Mouse (Mus musculus): ENCODE measurements at regions not wholly inside any gene's neighbourhood (a gene's known extent, or its start where the extent isn't known, plus 50 kb on each side); places are given as distances from the start of the nearest gene placed in this dataset.
A peak's percentile ranks its signal among the peaks of the same experiment; 100 is the strongest.

DNA sequence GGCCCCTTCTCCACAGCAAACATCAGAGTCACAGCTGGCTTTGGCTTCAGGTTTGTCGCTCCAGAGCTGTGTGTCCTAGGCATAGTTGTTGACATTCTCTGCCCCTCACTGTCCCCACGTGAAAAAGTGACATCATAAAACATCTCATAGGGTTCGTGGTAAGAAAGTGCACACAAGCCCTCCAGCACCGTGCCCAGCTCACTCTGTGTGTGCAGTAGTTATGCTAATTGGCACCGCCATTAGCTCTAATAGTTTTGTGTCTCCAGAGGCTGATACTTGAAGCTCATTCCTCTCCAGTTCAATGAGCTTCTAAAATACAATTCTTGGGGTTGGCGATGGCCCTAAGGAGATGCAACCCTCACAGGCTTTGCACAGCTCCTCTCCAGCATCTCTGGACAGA lies 69.4 kb upstream of the Il12b start:
- no peak for DNase-seq (ENCODE audit: low read depth in 1 of 2, low spot score in 2 of 2)

DNA sequence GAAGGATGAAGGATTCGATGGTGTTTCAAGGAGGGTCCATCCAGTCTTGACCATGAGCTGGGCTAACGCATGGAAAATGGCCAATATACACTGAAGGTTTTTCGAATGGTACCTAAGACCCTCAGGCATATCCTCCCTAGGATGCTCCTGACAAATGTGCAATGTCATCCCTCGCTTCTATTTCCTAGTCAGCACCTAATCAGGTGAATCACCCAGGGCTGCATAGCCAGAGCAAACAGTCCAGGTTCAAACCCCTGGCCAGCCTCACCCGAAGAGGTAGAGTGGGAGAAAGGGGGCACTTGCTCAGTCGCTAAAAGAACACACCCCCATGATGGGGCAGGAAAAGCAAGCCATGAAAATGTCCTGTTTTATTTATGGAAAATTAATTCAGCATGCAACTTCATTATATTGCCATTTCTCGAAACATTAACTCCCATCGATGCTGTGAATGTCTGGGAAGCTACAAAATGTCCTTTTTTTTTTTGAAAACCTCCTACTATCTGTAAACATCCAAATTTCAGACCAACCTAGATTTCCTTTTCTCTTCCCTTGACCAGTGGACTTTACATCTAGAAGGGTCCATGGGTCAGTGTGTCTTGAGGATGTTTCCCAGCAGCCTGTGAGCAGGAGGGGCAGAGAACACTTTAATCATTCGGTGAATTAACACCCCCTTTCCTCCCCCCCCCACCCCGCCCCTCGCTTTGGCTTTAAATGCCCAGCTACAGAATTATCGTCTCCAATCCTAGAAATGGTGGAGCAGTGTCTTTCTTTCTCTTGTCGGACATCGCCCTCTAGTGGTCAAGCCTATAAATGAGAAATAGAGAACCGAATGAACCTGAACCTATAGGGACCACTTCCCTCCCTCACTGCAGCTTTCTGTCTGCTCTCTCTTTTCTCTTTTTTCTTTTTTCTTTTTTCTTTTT lies 68.8 kb upstream of the Il12b start:
- DNase-seq (ENCODE audit: low read depth in 1 of 2, low spot score in 2 of 2), result no peak

DNA sequence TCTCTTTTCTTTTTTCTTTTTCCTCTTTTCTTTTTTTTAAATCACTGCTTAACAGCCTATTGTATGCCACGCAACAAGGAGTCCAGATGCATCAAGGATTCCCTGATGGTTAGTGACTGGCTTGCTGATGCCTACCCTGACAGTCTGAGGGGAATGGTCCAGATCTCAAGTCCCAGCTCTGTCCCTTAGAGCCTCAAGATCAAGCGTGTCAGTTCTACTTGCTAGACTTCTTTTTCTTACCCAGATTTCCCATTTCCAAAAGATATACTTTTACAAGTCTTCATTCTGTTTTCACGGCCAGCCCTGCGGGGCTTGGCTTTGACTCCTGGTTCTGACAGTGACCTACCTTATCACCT lies 68.1 kb upstream of the Il12b start:
- DNase-seq (ENCODE audit: low read depth in 1 of 2, low spot score in 2 of 2), result no peak

DNA sequence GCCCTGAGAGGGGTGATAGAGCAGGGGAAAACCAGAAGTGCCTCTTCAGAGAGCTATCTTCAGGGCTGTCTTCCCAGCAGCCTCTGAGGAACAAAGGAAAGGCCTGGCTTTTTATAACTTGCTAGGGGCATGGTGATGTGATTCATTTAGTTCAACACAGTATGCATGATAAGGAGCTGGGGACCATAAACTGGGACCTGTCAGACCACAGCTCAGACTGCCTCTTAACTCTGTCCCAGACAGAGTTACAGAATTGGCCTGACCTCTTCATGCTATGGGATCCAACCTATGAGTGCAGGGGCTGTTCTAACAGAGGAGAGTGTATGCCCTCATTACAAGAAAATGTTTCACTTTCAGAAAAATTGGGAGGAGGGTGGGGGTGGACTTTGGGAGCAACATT lies 59.3 kb upstream of the Il12b start:
- no peak for DNase-seq (ENCODE audit: low read depth in 1 of 2, low spot score in 2 of 2)

DNA sequence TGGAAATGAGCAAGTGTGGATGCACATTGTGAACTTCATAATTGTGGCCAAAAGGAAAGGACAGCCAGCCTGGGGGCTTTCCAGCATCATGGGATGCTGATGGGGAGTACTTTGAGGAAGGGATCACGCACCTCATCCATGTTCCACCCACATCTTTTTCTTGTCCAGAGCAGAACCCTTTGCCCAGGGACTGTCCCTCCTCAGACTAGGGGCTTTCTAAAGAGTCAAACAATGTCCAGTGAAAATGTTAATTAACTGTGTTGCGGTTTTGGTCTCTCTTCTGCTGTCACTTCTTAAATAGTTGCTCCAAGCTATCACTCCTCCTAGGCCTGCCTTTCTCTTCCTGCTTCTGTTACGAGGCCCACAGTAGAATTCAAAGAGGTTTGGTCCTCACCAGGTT lies 51.6 kb upstream of the Il12b start:
- no peak for DNase-seq (ENCODE audit: low read depth in 1 of 2, low spot score in 2 of 2)

DNA sequence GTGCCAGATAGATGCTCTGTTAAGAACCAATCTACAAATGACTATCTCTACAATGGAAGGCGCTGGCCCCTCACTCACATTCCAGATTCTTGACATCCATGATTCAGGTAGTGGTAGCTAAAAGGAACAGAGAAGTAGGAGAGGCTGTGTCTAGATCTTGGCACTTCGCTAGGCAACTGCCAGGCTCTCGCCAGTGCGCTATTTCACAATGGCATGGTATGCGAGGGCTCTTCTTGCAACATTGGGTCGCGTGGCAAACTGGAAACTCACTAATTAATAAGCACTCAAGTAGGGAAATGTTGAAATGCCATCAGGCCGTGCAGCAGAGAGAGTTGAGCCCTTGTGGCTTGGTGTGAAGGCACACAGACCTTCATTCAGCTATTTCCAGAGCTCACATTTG lies 50.3 kb upstream of the Il12b start:
- peak in 1 of 2 experiments; percentile 32 for DNase-seq (ENCODE audit: low read depth in 1 of 2, low spot score in 2 of 2)
